Mouse (Mus musculus): ENCODE data around the gene Ppp1r35. TPM values are rescaled to one million over a fixed set of nuclear protein-coding genes. Genes with fewer than 3 reads are reported as not detected.

Gene Ppp1r35
- total and polyA plus RNA-seq, 2 experiments = 11.5 to 28.9 TPM

- no peaks in the 10 kb centered on the region for H3K27me3 ChIP-seq (ENCODE audit: control insufficient read depth, insufficient read depth, low read length)
- WGBS = 71% methylated on average over 9 of the region's 9 CpGs
- no peak for DNase-seq (ENCODE audit: extremely low read depth, low read depth, low spot score)
- TF ChIP-seq POLR2A (IDR thresholded peaks at IDR 0.05; ENCODE audit: extremely low read depth, insufficient read depth, low read length) (no peak), CTCF (IDR thresholded peaks at IDR 0.05; ENCODE audit: low read depth, low read length) (no peak)
- no peak overlapping the region for H3K27ac ChIP-seq (replicated peaks; ENCODE audit: insufficient read depth, low read depth, low read length)
- H3K4me1 ChIP-seq (ENCODE audit: control insufficient read depth, insufficient read depth, low read length) = no peaks in the 10 kb centered on the region; the same call in 1 of the 2 replicates
- no peak overlapping the region for H3K9ac ChIP-seq (ENCODE audit: low read depth, low read length)
- H3K4me3 ChIP-seq (ENCODE audit: insufficient read depth, low read depth, low read length) = no peak overlapping the region
- H3K79me2 ChIP-seq (ENCODE audit: control insufficient read depth, insufficient read depth, low read length) = no peaks in the 10 kb centered on the region
- no peaks in the 10 kb centered on the region for H3K36me3 ChIP-seq (ENCODE audit: control insufficient read depth, insufficient read depth, low read length)
These were observed 13.9 kb upstream of the Ppp1r35 start for GRCm38 (mm10) chr5:137764609-137765340.

GRCm38 (mm10) chr5:137766270-137766669 is 12.4 kb upstream of the Ppp1r35 start:
- H3K4me3 ChIP-seq (ENCODE audit: insufficient read depth, low read depth, low read length) = no peak overlapping the region
- no peaks in the 10 kb centered on the region for H3K36me3 ChIP-seq (ENCODE audit: control insufficient read depth, insufficient read depth, low read length)
- no peaks in the 10 kb centered on the region for H3K27me3 ChIP-seq (ENCODE audit: control insufficient read depth, insufficient read depth, low read length)
- no peaks in the 10 kb centered on the region for H3K4me1 ChIP-seq (ENCODE audit: control insufficient read depth, insufficient read depth, low read length)
- no peak for DNase-seq (ENCODE audit: extremely low read depth, low read depth, low spot score)
- TF ChIP-seq CTCF (IDR thresholded peaks at IDR 0.05; ENCODE audit: low read depth, low read length) (peak; percentile 11; the same call in 1 of the 2 replicates), POLR2A (IDR thresholded peaks at IDR 0.05; ENCODE audit: extremely low read depth, insufficient read depth, low read length) (no peak)
- H3K27ac ChIP-seq (replicated peaks; ENCODE audit: insufficient read depth, low read depth, low read length) = no peak overlapping the region
- 63% methylated on average over 3 of the region's 3 CpGs for WGBS
- no peak overlapping the region for H3K9ac ChIP-seq (ENCODE audit: low read depth, low read length)
- no peaks in the 10 kb centered on the region for H3K79me2 ChIP-seq (ENCODE audit: control insufficient read depth, insufficient read depth, low read length)

DNA sequence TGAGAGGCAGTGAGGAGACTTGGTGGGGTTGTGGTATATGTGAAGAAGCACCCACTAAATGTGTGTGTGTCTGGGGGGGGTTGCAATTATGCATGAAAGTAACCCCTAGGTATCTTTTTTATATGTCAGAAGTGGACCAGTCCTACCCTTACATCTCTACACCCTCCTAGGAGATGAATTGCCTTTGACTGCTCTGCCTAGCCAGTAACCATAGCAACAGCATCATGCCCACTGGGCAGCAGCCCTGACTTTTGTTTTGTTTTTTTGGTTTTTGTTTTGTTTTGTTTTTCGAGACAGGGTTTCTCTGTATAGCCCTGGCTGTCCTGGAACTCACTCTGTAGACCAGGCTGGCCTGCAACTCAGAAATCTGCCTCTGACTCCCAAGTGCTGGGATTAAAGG is 10.2 kb upstream of the Ppp1r35 start:
- WGBS = 86% methylated on average over 1 of the region's 1 CpGs
- Histone ChIP-seq H3K79me2 (ENCODE audit: control insufficient read depth, insufficient read depth, low read length) (no peaks in the 10 kb centered on the region), H3K36me3 (ENCODE audit: control insufficient read depth, insufficient read depth, low read length) (no peaks in the 10 kb centered on the region)

DNA sequence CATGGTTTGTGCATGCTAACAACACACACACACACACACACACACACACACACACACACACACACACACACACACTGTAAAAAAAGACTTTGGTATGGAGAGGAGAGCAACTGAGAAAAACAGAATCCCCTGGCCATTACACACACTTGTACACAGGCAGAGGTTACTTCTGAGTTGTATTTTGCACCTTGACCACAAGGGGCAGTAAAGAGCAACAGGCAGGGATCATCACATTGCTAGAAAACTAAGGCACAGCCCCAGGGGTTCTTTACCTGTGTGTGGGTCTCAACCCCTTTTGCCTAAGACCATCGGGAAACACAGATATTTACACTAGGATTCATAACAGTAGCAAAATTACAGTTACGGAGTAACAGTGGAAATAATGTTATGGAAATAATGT is 7.9 kb upstream of the Ppp1r35 start:
- Histone ChIP-seq H3K9ac (ENCODE audit: low read depth, low read length) (no peak overlapping the region), H3K79me2 (ENCODE audit: control insufficient read depth, insufficient read depth, low read length) (no peaks in the 10 kb centered on the region), H3K27me3 (ENCODE audit: control insufficient read depth, insufficient read depth, low read length) (no peaks in the 10 kb centered on the region), H3K36me3 (ENCODE audit: control insufficient read depth, insufficient read depth, low read length) (no peaks in the 10 kb centered on the region), H3K4me3 (ENCODE audit: insufficient read depth, low read depth, low read length) (no peak overlapping the region), H3K4me1 (ENCODE audit: control insufficient read depth, insufficient read depth, low read length) (no peaks in the 10 kb centered on the region), H3K27ac (replicated peaks; ENCODE audit: insufficient read depth, low read depth, low read length) (no peak overlapping the region)
- TF ChIP-seq CTCF (IDR thresholded peaks at IDR 0.05; ENCODE audit: low read depth, low read length) (peak; percentile 21; the same call in 1 of the 2 replicates), POLR2A (IDR thresholded peaks at IDR 0.05; ENCODE audit: extremely low read depth, insufficient read depth, low read length) (no peak)
- WGBS = 41% methylated on average over 2 of the region's 2 CpGs
- peak; percentile 36 for DNase-seq (ENCODE audit: extremely low read depth, low read depth, low spot score)

More for the DNA sequence above, 10.2 kb upstream of the Ppp1r35 start:
- Histone ChIP-seq H3K27ac (replicated peaks; ENCODE audit: insufficient read depth, low read depth, low read length) (no peak overlapping the region), H3K4me3 (ENCODE audit: insufficient read depth, low read depth, low read length) (no peak overlapping the region), H3K9ac (ENCODE audit: low read depth, low read length) (no peak overlapping the region), H3K4me1 (ENCODE audit: control insufficient read depth, insufficient read depth, low read length) (no peaks in the 10 kb centered on the region), H3K27me3 (ENCODE audit: control insufficient read depth, insufficient read depth, low read length) (no peaks in the 10 kb centered on the region)
- no peak for DNase-seq (ENCODE audit: extremely low read depth, low read depth, low spot score)
- TF ChIP-seq CTCF (IDR thresholded peaks at IDR 0.05; ENCODE audit: low read depth, low read length) = no peak

DNA sequence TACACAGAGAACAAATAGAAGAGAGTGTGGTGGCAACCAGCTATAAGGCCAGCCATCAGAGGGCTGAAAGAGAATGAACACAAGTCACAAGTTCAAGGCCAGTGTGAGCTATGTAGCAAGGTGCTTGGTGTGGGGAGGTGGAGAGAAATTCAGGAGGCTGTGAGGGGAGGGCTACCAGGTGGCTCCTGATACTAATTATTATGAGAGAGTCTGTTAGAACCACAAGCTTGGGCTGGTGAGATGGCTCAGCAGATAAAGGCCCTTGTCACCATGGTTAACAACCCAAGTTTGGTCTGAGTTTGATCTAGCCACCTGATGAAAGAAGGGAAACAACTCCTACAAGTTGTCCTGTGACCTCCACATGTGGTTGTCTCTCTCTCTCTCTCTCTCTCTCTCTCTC is 5.9 kb upstream of the Ppp1r35 start:
- no peaks in the 10 kb centered on the region for H3K4me1 ChIP-seq (ENCODE audit: control insufficient read depth, insufficient read depth, low read length)
- no peak for TF ChIP-seq POLR2A (IDR thresholded peaks at IDR 0.05; ENCODE audit: extremely low read depth, insufficient read depth, low read length)
- no peak for TF ChIP-seq CTCF (IDR thresholded peaks at IDR 0.05; ENCODE audit: low read depth, low read length)

GRCm38 (mm10) chr5:137775587-137776290 is 2.9 kb upstream of the Ppp1r35 start:
- no peak for DNase-seq (ENCODE audit: extremely low read depth, low read depth, low spot score)
- H3K9ac ChIP-seq (ENCODE audit: low read depth, low read length) = no peak overlapping the region
- no peaks in the 10 kb centered on the region for H3K27me3 ChIP-seq (ENCODE audit: control insufficient read depth, insufficient read depth, low read length)
- 94% methylated on average over 2 of the region's 2 CpGs for WGBS
- peaks cover 5% of the 10 kb centered on the region; the same call in 1 of the 2 replicates for H3K36me3 ChIP-seq (ENCODE audit: control insufficient read depth, insufficient read depth, low read length)
- H3K4me1 ChIP-seq (ENCODE audit: control insufficient read depth, insufficient read depth, low read length) = peaks cover 9% of the 10 kb centered on the region
- H3K27ac ChIP-seq (replicated peaks; ENCODE audit: insufficient read depth, low read depth, low read length) = no peak overlapping the region
- no peaks in the 10 kb centered on the region for H3K79me2 ChIP-seq (ENCODE audit: control insufficient read depth, insufficient read depth, low read length)
- no peak overlapping the region for H3K4me3 ChIP-seq (ENCODE audit: insufficient read depth, low read depth, low read length)
- TF ChIP-seq POLR2A (IDR thresholded peaks at IDR 0.05; ENCODE audit: extremely low read depth, insufficient read depth, low read length) (no peak), CTCF (IDR thresholded peaks at IDR 0.05; ENCODE audit: low read depth, low read length) (no peak)

More for the DNA sequence above, 5.9 kb upstream of the Ppp1r35 start:
- no peak overlapping the region for H3K27ac ChIP-seq (replicated peaks; ENCODE audit: insufficient read depth, low read depth, low read length)
- H3K9ac ChIP-seq (ENCODE audit: low read depth, low read length) = no peak overlapping the region
- H3K79me2 ChIP-seq (ENCODE audit: control insufficient read depth, insufficient read depth, low read length) = no peaks in the 10 kb centered on the region
- no peak for DNase-seq (ENCODE audit: extremely low read depth, low read depth, low spot score)
- H3K36me3 ChIP-seq (ENCODE audit: control insufficient read depth, insufficient read depth, low read length) = no peaks in the 10 kb centered on the region
- no peak overlapping the region for H3K4me3 ChIP-seq (ENCODE audit: insufficient read depth, low read depth, low read length)
- H3K27me3 ChIP-seq (ENCODE audit: control insufficient read depth, insufficient read depth, low read length) = no peaks in the 10 kb centered on the region
